Mouse (Mus musculus): ENCODE measurements around the gene BC049352. TPM values are rescaled to one million over a fixed set of nuclear protein-coding genes. Genes with fewer than 3 reads are reported as not detected.

BC049352 gene
- polyA plus RNA-seq, 2 experiments: not detected

DNA sequence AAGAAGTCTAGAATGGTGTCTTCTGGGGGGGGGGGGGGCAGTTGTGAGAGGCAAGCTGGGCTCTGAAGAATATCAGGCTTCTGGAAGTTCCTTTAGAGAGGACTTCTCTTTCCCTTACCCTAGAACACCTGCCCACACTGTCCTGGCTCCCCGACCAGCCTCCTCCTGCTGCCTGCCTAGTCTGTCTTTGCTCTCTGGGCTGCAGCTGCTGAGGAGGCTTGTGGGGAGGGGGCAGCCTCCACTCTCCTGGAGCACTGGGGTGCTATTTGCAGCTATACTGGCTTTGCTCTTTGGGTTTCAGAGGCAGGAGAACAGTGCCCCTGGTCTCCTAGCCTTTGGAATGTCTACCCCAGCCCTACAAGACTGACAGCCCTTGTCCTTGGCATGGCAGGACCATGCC, 30.9 kb upstream of the BC049352 start:
- no peak for DNase-seq (ENCODE audit: low spot score)
- 50% methylated on average over 1 of the region's 1 CpGs for WGBS

DNA sequence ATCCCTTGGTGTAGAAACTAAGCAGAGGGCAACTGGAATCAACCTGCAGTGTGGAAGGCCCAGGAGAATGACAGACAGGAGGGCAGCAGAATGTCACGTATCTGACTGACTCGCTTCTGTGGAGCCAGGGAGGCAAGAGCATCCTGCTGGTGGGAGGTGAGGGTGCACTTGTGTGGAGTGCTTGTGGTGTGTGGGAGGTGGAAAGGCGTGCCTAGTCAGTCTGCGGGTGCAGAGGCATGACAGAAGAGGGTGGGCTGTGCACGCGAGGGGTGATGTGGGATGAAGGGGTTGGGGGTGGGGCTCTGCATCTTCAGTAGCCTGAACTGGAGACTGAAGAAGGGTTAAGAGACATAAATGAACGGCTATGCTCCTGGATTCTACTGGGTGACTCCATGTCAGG, 28.4 kb upstream of the BC049352 start:
- no peaks in the 10 kb centered on the region for H3K4me1 ChIP-seq (ENCODE audit: control insufficient read depth, insufficient read depth, low read length)
- no peak for ATAC-seq (ENCODE audit: low FRiP score, low read depth)
- no peak for TF ChIP-seq POLR2A (IDR thresholded peaks at IDR 0.05; ENCODE audit: borderline replicate concordance, extremely low read depth, insufficient read depth, insufficient read length)
- H3K27ac ChIP-seq (replicated peaks; ENCODE audit: low read depth, low read length): no peak overlapping the region
- no peaks in the 10 kb centered on the region for H3K9me3 ChIP-seq (ENCODE audit: control insufficient read depth, low read length)
- WGBS: 69% methylated on average over 7 of the region's 7 CpGs
- H3K4me3 ChIP-seq (replicated peaks; ENCODE audit: low read length): no peak overlapping the region
- H3K4me2 ChIP-seq (replicated peaks; ENCODE audit: low read depth, low read length, severe bottlenecking): no peak overlapping the region
- no peaks in the 10 kb centered on the region for H3K36me3 ChIP-seq (ENCODE audit: control insufficient read depth, insufficient read depth, low read length)
- no peak overlapping the region for H3K9ac ChIP-seq (ENCODE audit: low read depth, low read length, severe bottlenecking)
- no peaks in the 10 kb centered on the region for H3K27me3 ChIP-seq (ENCODE audit: control insufficient read depth, insufficient read depth, low read length)
- no peak for DNase-seq (ENCODE audit: low spot score)

More for the DNA sequence above, 30.9 kb upstream of the BC049352 start:
- Histone ChIP-seq H3K27me3 (ENCODE audit: control insufficient read depth, insufficient read depth, low read length) (no peaks in the 10 kb centered on the region), H3K4me2 (replicated peaks; ENCODE audit: low read depth, low read length, severe bottlenecking) (no peak overlapping the region), H3K4me3 (replicated peaks; ENCODE audit: low read length) (no peak overlapping the region), H3K4me1 (ENCODE audit: control insufficient read depth, insufficient read depth, low read length) (no peaks in the 10 kb centered on the region), H3K36me3 (ENCODE audit: control insufficient read depth, insufficient read depth, low read length) (no peaks in the 10 kb centered on the region), H3K27ac (replicated peaks; ENCODE audit: low read depth, low read length) (no peak overlapping the region), H3K9ac (ENCODE audit: low read depth, low read length, severe bottlenecking) (no peak overlapping the region), H3K9me3 (ENCODE audit: control insufficient read depth, low read length) (no peaks in the 10 kb centered on the region)
- TF ChIP-seq POLR2A (IDR thresholded peaks at IDR 0.05; ENCODE audit: borderline replicate concordance, extremely low read depth, insufficient read depth, insufficient read length): no peak
- no peak for ATAC-seq (ENCODE audit: low FRiP score, low read depth)

DNA sequence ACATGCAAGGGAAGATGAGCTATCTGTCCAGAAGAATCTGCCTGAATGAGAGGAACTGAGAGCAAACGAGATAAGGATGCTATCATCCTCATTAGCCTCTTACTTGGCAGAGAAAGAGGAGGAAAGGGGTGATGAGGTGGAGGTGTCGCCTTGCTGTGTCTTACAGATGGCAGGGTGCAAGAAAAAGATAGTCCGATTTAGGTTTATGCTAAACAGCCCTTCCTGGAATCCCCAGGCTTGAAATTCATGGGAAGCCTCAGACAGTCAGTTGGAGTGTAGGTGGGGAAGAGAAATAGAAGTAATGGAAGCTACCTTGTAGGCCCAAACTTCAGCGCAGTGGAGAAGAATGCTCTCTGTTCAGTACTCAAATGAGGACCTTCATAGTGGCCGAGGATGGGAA, 13.9 kb upstream of the BC049352 start:
- Histone ChIP-seq H3K4me2 (replicated peaks; ENCODE audit: low read depth, low read length, severe bottlenecking) (no peak overlapping the region), H3K27ac (replicated peaks; ENCODE audit: low read depth, low read length) (no peak overlapping the region), H3K36me3 (ENCODE audit: control insufficient read depth, insufficient read depth, low read length) (no peaks in the 10 kb centered on the region), H3K9ac (ENCODE audit: low read depth, low read length, severe bottlenecking) (no peak overlapping the region), H3K4me1 (ENCODE audit: control insufficient read depth, insufficient read depth, low read length) (no peaks in the 10 kb centered on the region), H3K9me3 (ENCODE audit: control insufficient read depth, low read length) (no peaks in the 10 kb centered on the region), H3K4me3 (replicated peaks; ENCODE audit: low read length) (no peak overlapping the region), H3K27me3 (ENCODE audit: control insufficient read depth, insufficient read depth, low read length) (no peaks in the 10 kb centered on the region)
- no peak for DNase-seq (ENCODE audit: low spot score)
- no peak for TF ChIP-seq POLR2A (IDR thresholded peaks at IDR 0.05; ENCODE audit: borderline replicate concordance, extremely low read depth, insufficient read depth, insufficient read length)
- ATAC-seq (ENCODE audit: low FRiP score, low read depth): no peak
- 68% methylated on average over 5 of the region's 5 CpGs for WGBS

DNA sequence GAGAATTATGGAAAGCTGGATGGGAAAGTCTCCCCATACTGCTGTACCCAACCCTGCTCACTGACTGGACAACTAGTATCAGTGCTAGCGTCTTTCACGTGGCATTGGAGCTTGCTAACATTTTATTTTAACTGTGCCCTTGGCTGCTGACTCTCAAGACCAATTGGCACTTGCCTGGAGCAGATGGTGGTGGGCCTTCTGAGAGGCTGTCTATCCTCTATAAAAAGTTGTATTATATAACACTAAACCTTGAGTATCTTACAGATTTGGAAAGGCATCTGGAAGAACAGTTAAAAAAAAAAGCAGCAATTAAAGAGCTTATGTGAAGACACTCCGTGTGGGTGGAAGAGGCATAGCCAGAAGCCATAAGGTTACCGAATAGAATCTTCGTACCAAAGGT, 11.7 kb upstream of the BC049352 start:
- Histone ChIP-seq H3K9ac (ENCODE audit: low read depth, low read length, severe bottlenecking) (no peak overlapping the region), H3K4me2 (replicated peaks; ENCODE audit: low read depth, low read length, severe bottlenecking) (no peak overlapping the region), H3K4me3 (replicated peaks; ENCODE audit: low read length) (no peak overlapping the region), H3K36me3 (ENCODE audit: control insufficient read depth, insufficient read depth, low read length) (no peaks in the 10 kb centered on the region), H3K4me1 (ENCODE audit: control insufficient read depth, insufficient read depth, low read length) (no peaks in the 10 kb centered on the region), H3K27me3 (ENCODE audit: control insufficient read depth, insufficient read depth, low read length) (no peaks in the 10 kb centered on the region), H3K27ac (replicated peaks; ENCODE audit: low read depth, low read length) (no peak overlapping the region), H3K9me3 (ENCODE audit: control insufficient read depth, low read length) (no peaks in the 10 kb centered on the region)
- no peak for ATAC-seq (ENCODE audit: low FRiP score, low read depth)
- no peak for DNase-seq (ENCODE audit: low spot score)
- 86% methylated on average over 5 of the region's 5 CpGs for WGBS
- TF ChIP-seq POLR2A (IDR thresholded peaks at IDR 0.05; ENCODE audit: borderline replicate concordance, extremely low read depth, insufficient read depth, insufficient read length): no peak

DNA sequence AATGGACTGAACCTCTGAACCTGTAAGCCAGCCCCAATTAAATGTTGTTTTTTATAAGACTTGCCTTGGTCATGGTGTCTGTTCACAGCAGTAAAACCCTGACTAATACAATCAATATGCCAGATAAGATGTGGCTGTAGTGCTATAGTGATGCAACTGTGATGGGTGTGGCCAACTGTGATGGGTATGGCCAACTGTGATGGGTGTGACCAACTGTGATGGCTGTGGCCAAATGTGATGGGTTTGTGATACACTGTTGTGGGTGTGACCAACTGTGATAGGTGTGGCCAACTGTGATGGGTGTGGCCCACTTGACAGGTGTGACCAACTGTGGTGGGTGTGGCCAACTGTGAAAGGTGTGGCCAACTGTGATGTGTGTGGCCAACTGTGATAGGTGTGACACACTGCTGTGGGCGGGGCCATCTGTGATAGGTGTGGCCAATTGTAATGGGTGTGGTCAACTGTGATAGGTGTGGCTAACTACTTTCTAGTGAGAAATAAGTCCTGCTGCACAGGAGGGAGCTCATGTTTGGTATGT, 10.7 kb upstream of the BC049352 start:
- Histone ChIP-seq H3K9ac (ENCODE audit: low read depth, low read length, severe bottlenecking) (no peak overlapping the region), H3K27ac (replicated peaks; ENCODE audit: low read depth, low read length) (no peak overlapping the region), H3K9me3 (ENCODE audit: control insufficient read depth, low read length) (no peaks in the 10 kb centered on the region), H3K27me3 (ENCODE audit: control insufficient read depth, insufficient read depth, low read length) (no peaks in the 10 kb centered on the region), H3K4me1 (ENCODE audit: control insufficient read depth, insufficient read depth, low read length) (no peaks in the 10 kb centered on the region), H3K36me3 (ENCODE audit: control insufficient read depth, insufficient read depth, low read length) (no peaks in the 10 kb centered on the region), H3K4me2 (replicated peaks; ENCODE audit: low read depth, low read length, severe bottlenecking) (no peak overlapping the region), H3K4me3 (replicated peaks; ENCODE audit: low read length) (no peak overlapping the region)
- no peak for TF ChIP-seq POLR2A (IDR thresholded peaks at IDR 0.05; ENCODE audit: borderline replicate concordance, extremely low read depth, insufficient read depth, insufficient read length)
- DNase-seq (ENCODE audit: low spot score) (no peak), ATAC-seq (ENCODE audit: low FRiP score, low read depth) (no peak)
- WGBS: 65% methylated on average over 1 of the region's 1 CpGs

DNA sequence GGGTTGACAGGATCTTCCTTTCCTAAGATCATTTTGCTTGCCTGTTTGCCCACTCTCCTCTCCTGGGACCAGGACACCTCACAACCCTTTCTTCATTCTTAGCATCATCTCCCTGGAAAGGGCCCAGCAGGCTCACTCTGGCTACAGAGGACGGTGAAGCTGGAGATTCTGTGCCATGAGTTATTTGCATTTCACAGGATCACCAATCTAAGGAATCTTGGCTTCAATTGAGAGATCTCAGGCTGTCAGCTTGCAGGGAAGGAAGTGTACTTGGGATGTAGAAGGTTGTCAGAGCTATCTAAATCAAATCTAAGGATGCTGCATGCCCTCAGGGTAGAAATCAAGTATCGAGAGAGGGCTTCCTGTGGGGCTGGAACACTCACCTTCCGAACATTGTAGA, 8.3 kb upstream of the BC049352 start:
- Histone ChIP-seq H3K36me3 (ENCODE audit: control insufficient read depth, insufficient read depth, low read length) (no peaks in the 10 kb centered on the region), H3K27ac (replicated peaks; ENCODE audit: low read depth, low read length) (no peak overlapping the region), H3K9ac (ENCODE audit: low read depth, low read length, severe bottlenecking) (no peak overlapping the region), H3K27me3 (ENCODE audit: control insufficient read depth, insufficient read depth, low read length) (no peaks in the 10 kb centered on the region), H3K9me3 (ENCODE audit: control insufficient read depth, low read length) (no peaks in the 10 kb centered on the region), H3K4me1 (ENCODE audit: control insufficient read depth, insufficient read depth, low read length) (no peaks in the 10 kb centered on the region), H3K4me3 (replicated peaks; ENCODE audit: low read length) (no peak overlapping the region), H3K4me2 (replicated peaks; ENCODE audit: low read depth, low read length, severe bottlenecking) (no peak overlapping the region)
- no peak for DNase-seq (ENCODE audit: low spot score)
- no peak for TF ChIP-seq POLR2A (IDR thresholded peaks at IDR 0.05; ENCODE audit: borderline replicate concordance, extremely low read depth, insufficient read depth, insufficient read length)
- no peak for ATAC-seq (ENCODE audit: low FRiP score, low read depth)
- 55% methylated on average over 3 of the region's 3 CpGs for WGBS
